Mouse (Mus musculus) E14TG2a.4 (cell line): ENCODE measurements at regions not wholly inside any gene's neighbourhood (a gene's known extent, or its start where the extent isn't known, plus 50 kb on each side); places are given as distances from the start of the nearest gene placed in this dataset.

ENCODE experiments used
- CTCF ChIP-seq: conservative IDR thresholded peaks from 2 replicates; pipeline ENCODE4 v1.5.1; 2014; ENCODE audit warnings: low read length
- NANOG ChIP-seq: IDR thresholded peaks from 2 replicates; pipeline ENCODE4 v1.6.1; 2014; ENCODE audit warnings: borderline replicate concordance, low read length, mixed read lengths
- POU5F1 ChIP-seq: IDR thresholded peaks from 2 replicates; pipeline ENCODE4 v1.6.1; 2014; ENCODE audit warnings: low read length, borderline replicate concordance

GRCm38 (mm10) chr4:153883057-153883456, 74.0 kb upstream of the A430005L14Rik start:
- TF ChIP-seq CTCF (no peak), POU5F1 (no peak), NANOG (no peak)
